Mouse (Mus musculus): ENCODE measurements around the gene Tex26.

DNA sequence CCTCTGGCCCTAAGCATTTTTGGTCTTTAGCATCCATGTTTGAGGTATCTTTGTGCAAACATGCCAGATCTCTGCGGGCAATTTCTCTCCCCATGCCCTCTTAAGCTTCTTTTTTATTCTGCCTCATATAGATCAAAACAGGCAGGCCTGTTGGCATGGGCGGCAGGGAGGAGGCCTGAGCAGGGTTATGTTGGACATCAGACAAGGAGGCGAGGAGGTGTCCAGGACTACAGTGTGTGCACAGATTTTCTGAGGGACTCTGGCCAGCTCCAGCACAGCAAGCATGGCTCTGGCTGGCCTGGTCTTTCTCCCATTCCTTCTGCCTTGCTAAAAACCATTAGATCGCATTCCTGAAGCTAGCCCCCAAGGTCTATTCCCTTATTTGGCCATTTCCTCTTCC, 5.0 kb downstream of the Tex26 start:
- TF ChIP-seq CTCF (IDR thresholded peaks at IDR 0.05; ENCODE audit: borderline replicate concordance, extremely low read depth, insufficient read depth, insufficient read length) (no peak), POLR2A (IDR thresholded peaks at IDR 0.05; ENCODE audit: borderline replicate concordance, extremely low read depth, insufficient read depth, insufficient read length, poor library complexity, severe bottlenecking) (no peak)
